Mouse (Mus musculus) E14TG2a.4 (cell line): Measurements from ENCODE around the gene Enpp1.

ENCODE experiments used
- CTCF ChIP-seq: conservative IDR thresholded peaks from 2 replicates; pipeline ENCODE4 v1.5.1; 2014; ENCODE audit warnings: low read length
- POU5F1 ChIP-seq: IDR thresholded peaks from 2 replicates; pipeline ENCODE4 v1.6.1; 2014; ENCODE audit warnings: low read length, borderline replicate concordance

GRCm38 (mm10) chr10:24711480-24712366 lies at the start of gene Enpp1:
- TF ChIP-seq CTCF, result no peak
- no peak for TF ChIP-seq POU5F1
